Mouse (Mus musculus): ENCODE data around the gene Elane. TPM values are rescaled to one million over a fixed set of nuclear protein-coding genes. Genes with fewer than 3 reads are reported as not detected.
A peak's percentile ranks its signal among the peaks of the same experiment; 100 is the strongest.

Gene Elane
- total RNA-seq (2012; rRNA removed), result not detected in 2 replicates
- polyA plus RNA-seq (2012; ENCODE audit: insufficient read depth in 1 of 2, insufficient read length in 2 of 2, low read depth in 1 of 2, low replicate concordance in 2 of 2, missing spikeins in 1 of 2), result under 1 TPM in 1 of 2 experiments, not detected in 1; 0.07 TPM

GRCm38 (mm10) chr10:79886054-79886453 lies at the start of gene Elane:
Elane (plus strand) TSS chr10:79886247.
- H3K4me3 ChIP-seq (ENCODE audit: control insufficient read depth in 1 of 2, insufficient read depth in 1 of 2, low read depth in 2 of 2, low read length in 2 of 2), result no peak within 1 kb of the TSS
- no peaks in the 10 kb centered on the region for H3K79me2 ChIP-seq (ENCODE audit: control insufficient read depth, insufficient read depth, low read length, poor library complexity)
- TF ChIP-seq GATA1 (IDR thresholded peaks at IDR 0.05; ENCODE audit: low read depth, low read length) (no peak), ZNF384 (IDR thresholded peaks at IDR 0.05; ENCODE audit: low read depth, low read length) (0 out of 2 replicates have a peak, but pooled peaks have one; percentile 2)
- H3K4me1 ChIP-seq (ENCODE audit: control insufficient read depth in 1 of 2, insufficient read depth in 2 of 2, low read length in 2 of 2), result peaks cover 6 to 25% of the 10 kb centered on the region in 2 experiments; a peak in 3 of 4 replicates
- H3K27ac ChIP-seq (ENCODE audit: control insufficient read depth, low read depth, low read length), result no peak within 1 kb of the TSS
- H3K27me3 ChIP-seq (ENCODE audit: control insufficient read depth in 1 of 2, insufficient read depth in 2 of 2, low read length in 2 of 2), result no peaks in the 10 kb centered on the region
- DNase-seq (ENCODE audit: low read depth, low spot score), result no peak
- no peaks in the 10 kb centered on the region for H3K9me3 ChIP-seq (replicated peaks; ENCODE audit: insufficient read depth, low read length)
- peaks cover 0 to 10% of the 10 kb centered on the region in 2 experiments; a peak in 2 of 4 replicates for H3K36me3 ChIP-seq (ENCODE audit: control insufficient read depth in 1 of 2, insufficient read depth in 2 of 2, low read length in 2 of 2)
- no peak within 1 kb of the TSS for H3K9ac ChIP-seq (ENCODE audit: control insufficient read depth, low read depth, low read length, poor library complexity, severe bottlenecking)

- peaks cover 3 to 8% of the 10 kb centered on the region in 2 experiments; a peak in 3 of 4 replicates for H3K4me1 ChIP-seq (ENCODE audit: control insufficient read depth in 1 of 2, insufficient read depth in 2 of 2, low read length in 2 of 2)
- H3K4me3 ChIP-seq (ENCODE audit: control insufficient read depth in 1 of 2, insufficient read depth in 1 of 2, low read depth in 2 of 2, low read length in 2 of 2), result no peak overlapping the region
- H3K36me3 ChIP-seq (ENCODE audit: control insufficient read depth in 1 of 2, insufficient read depth in 2 of 2, low read length in 2 of 2), result no peaks in the 10 kb centered on the region; a peak in 1 of 4 replicates
- H3K79me2 ChIP-seq (ENCODE audit: control insufficient read depth, insufficient read depth, low read length, poor library complexity), result no peaks in the 10 kb centered on the region
- peak; percentile 47 for DNase-seq (ENCODE audit: low read depth, low spot score)
- TF ChIP-seq TBP (IDR thresholded peaks at IDR 0.05; ENCODE audit: low read depth, low read length) (no peak), CTCF (IDR thresholded peaks at IDR 0.05 in 2 of 3, conservative IDR thresholded peaks at IDR 0.05 in 1 of 3; ENCODE audit: control insufficient read depth in 1 of 3, insufficient read depth in 1 of 3, low read depth in 2 of 3, low read length in 3 of 3, poor library complexity in 1 of 3, severe bottlenecking in 1 of 3) (peak; percentile 38 to 48 (median 42)), MXI1 (IDR thresholded peaks at IDR 0.05; ENCODE audit: low read depth, low read length) (no peak), MEF2A (IDR thresholded peaks at IDR 0.05; ENCODE audit: extremely low read depth, insufficient replicate concordance, low read depth, low read length, poor library complexity, severe bottlenecking) (no peak)
- H3K27ac ChIP-seq (ENCODE audit: control insufficient read depth, low read depth, low read length), result no peak overlapping the region
- no peaks in the 10 kb centered on the region for H3K9me3 ChIP-seq (replicated peaks; ENCODE audit: insufficient read depth, low read length)
- no peak overlapping the region for H3K9ac ChIP-seq (ENCODE audit: control insufficient read depth, low read depth, low read length, poor library complexity, severe bottlenecking)
- H3K27me3 ChIP-seq (ENCODE audit: control insufficient read depth in 1 of 2, insufficient read depth in 2 of 2, low read length in 2 of 2), result no peaks in the 10 kb centered on the region
These were observed 49.1 kb upstream of the Elane start for GRCm38 (mm10) chr10:79836918-79837317.

GRCm38 (mm10) chr10:79838151-79838550 lies 47.9 kb upstream of the Elane start:
- no peak overlapping the region for H3K27ac ChIP-seq (ENCODE audit: control insufficient read depth, low read depth, low read length)
- TF ChIP-seq POLR2AphosphoS2 (IDR thresholded peaks at IDR 0.05; ENCODE audit: low read length) (no peak), CTCF (IDR thresholded peaks at IDR 0.05 in 2 of 3, conservative IDR thresholded peaks at IDR 0.05 in 1 of 3; ENCODE audit: control insufficient read depth in 1 of 3, insufficient read depth in 1 of 3, low read depth in 2 of 3, low read length in 3 of 3, poor library complexity in 1 of 3, severe bottlenecking in 1 of 3) (no peak), SMC3 (IDR thresholded peaks at IDR 0.05; ENCODE audit: low read depth, low read length) (no peak), TCF12 (IDR thresholded peaks at IDR 0.05; ENCODE audit: low read depth, low read length) (no peak), MYB (IDR thresholded peaks at IDR 0.05; ENCODE audit: low read depth, low read length) (no peak), GATA1 (IDR thresholded peaks at IDR 0.05; ENCODE audit: low read depth, low read length) (no peak), KAT2A (conservative IDR thresholded peaks at IDR 0.05; ENCODE audit: low read depth, low read length) (no peak), MAZ (IDR thresholded peaks at IDR 0.05; ENCODE audit: low read depth, low read length) (no peak), ZC3H11A (IDR thresholded peaks at IDR 0.05; ENCODE audit: low read depth, low read length) (no peak), NELFE (IDR thresholded peaks at IDR 0.05; ENCODE audit: low read depth, low read length) (no peak), POLR2AphosphoS5 (IDR thresholded peaks at IDR 0.05; ENCODE audit: borderline replicate concordance, low read depth, low read length) (no peak)
- no peak overlapping the region for H3K4me3 ChIP-seq (ENCODE audit: control insufficient read depth in 1 of 2, insufficient read depth in 1 of 2, low read depth in 2 of 2, low read length in 2 of 2)
- DNase-seq (ENCODE audit: low read depth, low spot score), result no peak
- no peaks in the 10 kb centered on the region for H3K27me3 ChIP-seq (ENCODE audit: control insufficient read depth in 1 of 2, insufficient read depth in 2 of 2, low read length in 2 of 2)
- no peaks in the 10 kb centered on the region; a peak in 1 of 4 replicates for H3K36me3 ChIP-seq (ENCODE audit: control insufficient read depth in 1 of 2, insufficient read depth in 2 of 2, low read length in 2 of 2)
- H3K79me2 ChIP-seq (ENCODE audit: control insufficient read depth, insufficient read depth, low read length, poor library complexity), result no peaks in the 10 kb centered on the region
- H3K9ac ChIP-seq (ENCODE audit: control insufficient read depth, low read depth, low read length, poor library complexity, severe bottlenecking), result no peak overlapping the region
- no peaks in the 10 kb centered on the region for H3K9me3 ChIP-seq (replicated peaks; ENCODE audit: insufficient read depth, low read length)
- peaks cover 0 to 3% of the 10 kb centered on the region in 2 experiments; a peak in 1 of 4 replicates for H3K4me1 ChIP-seq (ENCODE audit: control insufficient read depth in 1 of 2, insufficient read depth in 2 of 2, low read length in 2 of 2)
